Mouse (Mus musculus) monocyte, adult 2 months (primary cell): Measurements from ENCODE around the gene Frrs1l.

Experiments
- DNase-seq, 2 experiments: peaks; one replicate each; pipeline ENCODE4 v3.0.0; 2022; ENCODE audit warnings: low spot score in 2 of 2, low read depth in 1 of 2

The Frrs1l gene

GRCm38 (mm10) chr4:56915732-56916325, 74.4 kb downstream of the Frrs1l start:
- DNase-seq, result no peak

- no peak for DNase-seq
These were observed 75.4 kb downstream of the Frrs1l start for GRCm38 (mm10) chr4:56914761-56915160.

- DNase-seq, result no peak
These were observed 75.9 kb downstream of the Frrs1l start for GRCm38 (mm10) chr4:56914338-56914737.

- DNase-seq, result no peak
These were observed 77.7 kb downstream of the Frrs1l start for GRCm38 (mm10) chr4:56912382-56913001.

- no peak for DNase-seq
These were observed 80.6 kb downstream of the Frrs1l start for GRCm38 (mm10) chr4:56909568-56909967.

- no peak for DNase-seq
These were observed 82.5 kb downstream of the Frrs1l start for GRCm38 (mm10) chr4:56907671-56908070.
